Mouse (Mus musculus): Measurements from ENCODE around the gene Prokr2. TPM values are rescaled to one million over a fixed set of nuclear protein-coding genes. Genes with fewer than 3 reads are reported as not detected.

Gene Prokr2
- polyA plus RNA-seq (2015; fragmentation: Nextera tagmentation; extraction: Ambion mirVana) = 5.0 and 5.1 TPM in 2 replicates

GRCm38 (mm10) chr2:132385194-132385838 is at the start of gene Prokr2:
Gene Prokr2 (minus strand): TSS chr2:132385447.
- Histone ChIP-seq H3K4me1 (peaks cover 8% of the 10 kb centered on the region), H3K9me3 (no peaks in the 10 kb centered on the region), H3K27ac (replicated peaks) (no peak within 1 kb of the TSS), H3K27me3 (peaks cover 3% of the 10 kb centered on the region; the same call in 1 of the 2 replicates), H3K36me3 (no peaks in the 10 kb centered on the region), H3K4me3 (peak within 1 kb of the TSS; percentile 51), H3K4me2 (replicated peaks) (peak within 1 kb of the TSS; percentile 95), H3K9ac (replicated peaks) (peak within 1 kb of the TSS; percentile 58)
- peak; percentile 65 for ATAC-seq (replicated peaks)
- WGBS = 1% methylated on average over 29 of the region's 29 CpGs

- peak overlapping the region; percentile 75 for H3K27ac ChIP-seq (replicated peaks)
- peak overlapping the region; percentile 35 for H3K4me2 ChIP-seq (replicated peaks)
- H3K4me3 ChIP-seq = no peak overlapping the region
- H3K4me1 ChIP-seq = peaks cover 28% of the 10 kb centered on the region
- WGBS = 25% methylated on average over 17 of the region's 17 CpGs
- H3K9ac ChIP-seq (replicated peaks) = no peak overlapping the region
- no peaks in the 10 kb centered on the region for H3K9me3 ChIP-seq
- H3K36me3 ChIP-seq = no peaks in the 10 kb centered on the region
- H3K27me3 ChIP-seq = no peaks in the 10 kb centered on the region
- peak; percentile 77 for ATAC-seq (replicated peaks)
Measured at GRCm38 (mm10) chr2:132427160-132427941, 42.1 kb upstream of the Prokr2 start.

GRCm38 (mm10) chr2:132425576-132425975 is 40.3 kb upstream of the Prokr2 start:
- no peak overlapping the region for H3K4me2 ChIP-seq (replicated peaks)
- no peak overlapping the region for H3K4me3 ChIP-seq
- no peaks in the 10 kb centered on the region for H3K27me3 ChIP-seq
- H3K27ac ChIP-seq (replicated peaks) = no peak overlapping the region
- no peak for ATAC-seq (replicated peaks)
- no peaks in the 10 kb centered on the region for H3K9me3 ChIP-seq
- no peak overlapping the region for H3K9ac ChIP-seq (replicated peaks)
- no peaks in the 10 kb centered on the region for H3K36me3 ChIP-seq
- H3K4me1 ChIP-seq = peaks cover 28% of the 10 kb centered on the region
- 75% methylated on average over 6 of the region's 6 CpGs for WGBS

- H3K4me2 ChIP-seq (replicated peaks) = no peak overlapping the region
- H3K4me3 ChIP-seq = no peak overlapping the region
- H3K36me3 ChIP-seq = no peaks in the 10 kb centered on the region
- H3K4me1 ChIP-seq = peaks cover 28% of the 10 kb centered on the region
- H3K27me3 ChIP-seq = no peaks in the 10 kb centered on the region
- H3K9ac ChIP-seq (replicated peaks) = no peak overlapping the region
- ATAC-seq (replicated peaks) = peak; percentile 69
- WGBS = 57% methylated on average over 7 of the region's 7 CpGs
- no peaks in the 10 kb centered on the region for H3K9me3 ChIP-seq
- peak overlapping the region; percentile 27 for H3K27ac ChIP-seq (replicated peaks)
Measured at GRCm38 (mm10) chr2:132423411-132424047, 38.3 kb upstream of the Prokr2 start.

GRCm38 (mm10) chr2:132422846-132423245 is 37.6 kb upstream of the Prokr2 start:
- H3K4me2 ChIP-seq (replicated peaks) = no peak overlapping the region
- no peak overlapping the region for H3K4me3 ChIP-seq
- H3K4me1 ChIP-seq = peaks cover 24% of the 10 kb centered on the region
- H3K9ac ChIP-seq (replicated peaks) = no peak overlapping the region
- ATAC-seq (replicated peaks) = no peak
- H3K9me3 ChIP-seq = no peaks in the 10 kb centered on the region
- WGBS = 87% methylated on average over 9 of the region's 9 CpGs
- H3K36me3 ChIP-seq = no peaks in the 10 kb centered on the region
- no peaks in the 10 kb centered on the region for H3K27me3 ChIP-seq
- H3K27ac ChIP-seq (replicated peaks) = no peak overlapping the region

- no peaks in the 10 kb centered on the region for H3K27me3 ChIP-seq
- H3K9me3 ChIP-seq = no peaks in the 10 kb centered on the region
- no peak overlapping the region for H3K4me2 ChIP-seq (replicated peaks)
- H3K9ac ChIP-seq (replicated peaks) = no peak overlapping the region
- WGBS = 85% methylated on average over 2 of the region's 2 CpGs
- H3K4me1 ChIP-seq = peaks cover 6% of the 10 kb centered on the region
- H3K36me3 ChIP-seq = no peaks in the 10 kb centered on the region
- H3K27ac ChIP-seq (replicated peaks) = no peak overlapping the region
- H3K4me3 ChIP-seq = no peak overlapping the region
- no peak for ATAC-seq (replicated peaks)
Measured at GRCm38 (mm10) chr2:132418414-132418813, 33.2 kb upstream of the Prokr2 start.

- WGBS = 88% methylated on average over 4 of the region's 4 CpGs
Measured at GRCm38 (mm10) chr2:132410126-132410525, 24.9 kb upstream of the Prokr2 start.

GRCm38 (mm10) chr2:132398136-132398535 is 12.9 kb upstream of the Prokr2 start:
- H3K36me3 ChIP-seq = no peaks in the 10 kb centered on the region
- H3K27me3 ChIP-seq = no peaks in the 10 kb centered on the region
- H3K4me1 ChIP-seq = no peaks in the 10 kb centered on the region
- WGBS = 72% methylated on average over 8 of the region's 8 CpGs
- no peak overlapping the region for H3K9ac ChIP-seq (replicated peaks)
- H3K27ac ChIP-seq (replicated peaks) = no peak overlapping the region
- H3K9me3 ChIP-seq = no peaks in the 10 kb centered on the region
- no peak for ATAC-seq (replicated peaks)
- H3K4me2 ChIP-seq (replicated peaks) = no peak overlapping the region
- H3K4me3 ChIP-seq = no peak overlapping the region

More at GRCm38 (mm10) chr2:132410126-132410525, 24.9 kb upstream of the Prokr2 start:
- Histone ChIP-seq H3K36me3 (no peaks in the 10 kb centered on the region), H3K4me3 (no peak overlapping the region), H3K4me1 (no peaks in the 10 kb centered on the region), H3K9me3 (no peaks in the 10 kb centered on the region), H3K9ac (replicated peaks) (no peak overlapping the region), H3K4me2 (replicated peaks) (no peak overlapping the region), H3K27ac (replicated peaks) (no peak overlapping the region), H3K27me3 (no peaks in the 10 kb centered on the region)
- no peak for ATAC-seq (replicated peaks)

GRCm38 (mm10) chr2:132395753-132396152 is 10.5 kb upstream of the Prokr2 start:
- Histone ChIP-seq H3K27me3 (no peaks in the 10 kb centered on the region), H3K4me2 (replicated peaks) (no peak overlapping the region), H3K36me3 (no peaks in the 10 kb centered on the region), H3K27ac (replicated peaks) (no peak overlapping the region), H3K4me1 (peaks cover 5% of the 10 kb centered on the region), H3K9me3 (no peaks in the 10 kb centered on the region), H3K4me3 (no peak overlapping the region), H3K9ac (replicated peaks) (no peak overlapping the region)
- no peak for ATAC-seq (replicated peaks)
- 74% methylated on average over 1 of the region's 1 CpGs for WGBS

GRCm38 (mm10) chr2:132390607-132391160 is 5.4 kb upstream of the Prokr2 start:
- Histone ChIP-seq H3K9me3 (no peaks in the 10 kb centered on the region), H3K27ac (replicated peaks) (no peak overlapping the region), H3K4me3 (no peak overlapping the region), H3K4me1 (peaks cover 10% of the 10 kb centered on the region), H3K9ac (replicated peaks) (no peak overlapping the region), H3K36me3 (no peaks in the 10 kb centered on the region), H3K4me2 (replicated peaks) (no peak overlapping the region), H3K27me3 (no peaks in the 10 kb centered on the region)
- WGBS = 59% methylated on average over 8 of the region's 8 CpGs
- ATAC-seq (replicated peaks) = peak; percentile 44; the same call in 1 of the 2 replicates

GRCm38 (mm10) chr2:132389562-132389961 is 4.3 kb upstream of the Prokr2 start:
- Histone ChIP-seq H3K27me3 (no peaks in the 10 kb centered on the region), H3K4me1 (peaks cover 13% of the 10 kb centered on the region), H3K9me3 (no peaks in the 10 kb centered on the region), H3K4me2 (replicated peaks) (no peak overlapping the region), H3K4me3 (no peak overlapping the region), H3K36me3 (no peaks in the 10 kb centered on the region), H3K27ac (replicated peaks) (no peak overlapping the region), H3K9ac (replicated peaks) (no peak overlapping the region)
- 31% methylated on average over 7 of the region's 7 CpGs for WGBS
- ATAC-seq (replicated peaks) = no peak; the same call in 1 of the 2 replicates
